Mouse (Mus musculus): ENCODE measurements around the gene Olfml2b.

Gene Olfml2b

DNA sequence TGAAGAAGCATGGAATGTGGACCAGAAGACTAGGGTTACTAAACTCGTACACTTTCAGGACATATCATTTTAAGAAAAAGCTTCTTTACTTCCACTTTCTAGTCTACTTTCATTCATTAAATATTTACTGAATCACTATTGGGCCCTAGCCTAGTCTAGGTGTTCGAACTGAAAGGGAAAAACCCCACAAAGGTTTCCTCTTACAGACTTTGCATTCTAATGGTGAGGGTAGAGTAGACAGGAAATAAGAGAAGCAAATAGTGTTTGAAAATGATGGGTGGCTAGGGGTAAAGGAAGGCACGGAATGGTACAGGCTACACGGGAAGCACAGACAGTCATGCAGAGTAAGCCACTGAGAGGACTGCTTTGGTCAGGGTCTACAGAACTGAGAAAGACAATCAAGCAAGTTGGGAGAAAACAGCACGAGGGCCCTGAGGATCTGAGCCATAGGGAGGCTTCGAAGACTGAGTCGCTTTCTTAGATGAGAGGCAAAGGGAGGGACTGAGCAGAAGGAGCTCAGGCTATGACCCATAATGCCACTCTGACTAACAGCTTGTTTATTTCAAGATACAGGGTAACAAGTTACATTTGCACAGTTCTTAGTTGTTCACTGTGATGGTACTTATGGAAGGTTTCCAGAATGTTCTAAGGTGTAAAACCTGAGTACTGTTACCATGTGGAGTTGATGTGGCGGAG lies 85.1 kb downstream of the Olfml2b start:
- DNase-seq (ENCODE audit: low read depth in 2 of 2, low spot score in 2 of 2) = no peak

DNA sequence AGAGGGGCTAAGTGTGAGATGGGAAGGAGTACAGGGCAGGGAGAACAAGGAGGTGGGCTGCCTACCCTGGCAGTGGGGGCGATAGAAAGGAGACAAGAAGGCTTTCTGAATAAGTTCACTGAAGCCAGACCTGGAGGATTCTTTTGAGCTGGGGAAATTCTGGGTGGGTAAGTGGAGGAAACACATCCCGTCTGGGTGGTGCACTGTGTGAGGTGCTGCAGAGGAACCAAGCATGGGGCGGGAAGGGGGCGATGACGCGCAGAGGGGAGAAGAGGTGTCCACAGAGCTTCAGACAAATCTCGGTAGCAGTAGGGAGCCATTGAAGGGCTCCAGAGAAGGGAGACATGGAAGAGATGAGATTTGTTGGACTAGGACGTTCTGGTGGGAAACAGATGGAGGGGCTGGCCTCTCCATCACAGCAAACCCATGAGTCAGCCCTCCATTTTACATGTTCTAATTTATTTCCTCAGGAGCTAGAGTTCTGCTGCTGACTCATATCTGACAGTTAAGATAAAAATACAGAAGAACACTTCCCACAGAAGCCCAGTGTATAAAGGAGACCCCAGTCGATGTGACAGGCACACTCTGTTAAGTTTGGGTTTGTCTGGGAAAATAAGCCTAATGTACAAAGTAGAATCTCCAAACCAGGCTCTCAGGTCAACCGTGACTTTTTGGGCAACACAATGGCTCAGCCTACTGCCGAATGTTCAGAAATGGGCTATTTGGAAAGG lies 87.7 kb downstream of the Olfml2b start:
- DNase-seq (ENCODE audit: low read depth in 2 of 2, low spot score in 2 of 2) = no peak
